Mouse (Mus musculus) myocyte (in vitro differentiated cells): ENCODE data around the gene Olfr718-ps1.

Experiments
- E2F4 ChIP-seq: IDR thresholded peaks from one replicate; pipeline ENCODE4 v1.6.1; 2011; ENCODE audit warnings: mild to moderate bottlenecking, control low read depth, moderate library complexity; ENCODE audit not compliant: insufficient read depth
- MAX ChIP-seq: IDR thresholded peaks from one replicate; pipeline ENCODE4 v1.6.1; 2011; ENCODE audit warnings: low read depth, mild to moderate bottlenecking, control low read depth
- MYOD1 ChIP-seq, 3 experiments: IDR thresholded peaks; one replicate each; pipeline ENCODE4 v1.6.1; 2011; ENCODE audit warnings: control low read depth in 2 of 3, low read depth in 2 of 3, mild to moderate bottlenecking in 2 of 3, moderate library complexity in 1 of 3; ENCODE audit not compliant: insufficient read length in 2 of 3, control insufficient read depth in 1 of 3
- MYOG ChIP-seq, 3 experiments: IDR thresholded peaks; one replicate each; pipeline ENCODE4 v1.6.1; 2011; ENCODE audit warnings: control low read depth in 2 of 3, low read depth in 2 of 3, mild to moderate bottlenecking in 2 of 3; ENCODE audit not compliant: insufficient read length in 2 of 3, control insufficient read depth in 1 of 3, insufficient read depth in 1 of 3
- POLR2A ChIP-seq: IDR thresholded peaks from one replicate; pipeline ENCODE4 v1.6.1; 2011; ENCODE audit warnings: low read depth, mild to moderate bottlenecking, control low read depth, moderate library complexity; ENCODE audit not compliant: insufficient read length
- POLR2AphosphoS2 ChIP-seq: IDR thresholded peaks from one replicate; pipeline ENCODE4 v1.6.1; 2011; ENCODE audit warnings: low read depth, control low read depth; ENCODE audit not compliant: insufficient read length
- TCF12 ChIP-seq: IDR thresholded peaks from one replicate; pipeline ENCODE4 v1.6.1; 2011; ENCODE audit warnings: mild to moderate bottlenecking, control low read depth; ENCODE audit not compliant: poor library complexity, insufficient read depth, severe bottlenecking
- TCF3 ChIP-seq: IDR thresholded peaks from one replicate; pipeline ENCODE4 v1.6.1; 2011; ENCODE audit warnings: low read depth, control low read depth; ENCODE audit not compliant: insufficient read length
- USF1 ChIP-seq: IDR thresholded peaks from one replicate; pipeline ENCODE4 v1.6.1; 2011; ENCODE audit warnings: low read depth, mild to moderate bottlenecking, control low read depth, moderate library complexity

DNA sequence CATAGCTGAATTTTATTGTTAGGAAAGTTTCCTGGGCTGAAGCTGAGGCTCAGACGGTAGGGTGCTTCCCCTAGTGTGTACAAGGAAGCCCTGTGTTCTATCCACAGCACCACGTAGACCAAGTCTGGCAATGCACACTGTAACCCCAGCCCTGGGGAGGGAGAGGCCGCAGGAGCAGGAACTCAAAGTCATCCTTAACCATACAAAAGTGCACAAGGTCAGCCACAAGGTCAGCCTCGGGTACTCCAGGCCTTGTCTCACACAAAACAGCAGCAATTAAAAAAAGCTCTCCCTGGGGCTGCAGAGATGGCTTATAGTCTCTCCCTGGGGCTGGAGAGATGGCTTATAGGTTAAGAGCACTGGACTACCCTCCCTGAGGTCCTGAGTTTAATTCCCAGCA, 20.5 kb downstream of the Olfr718-ps1 start:
- no peak for TF ChIP-seq POLR2A
- TF ChIP-seq MYOG (IDR thresholded peaks at IDR 0.05; ENCODE audit: control insufficient read depth in 1 of 3, insufficient read depth in 1 of 3, insufficient read length in 2 of 3, low read depth in 2 of 3): no peak
- no peak for TF ChIP-seq POLR2AphosphoS2
- no peak for TF ChIP-seq TCF3
- no peak for TF ChIP-seq MYOD1 (IDR thresholded peaks at IDR 0.05; ENCODE audit: control insufficient read depth in 1 of 3, insufficient read length in 2 of 3, low read depth in 2 of 3)
- TF ChIP-seq E2F4: no peak
- TF ChIP-seq MAX: no peak
- TF ChIP-seq USF1: no peak
- no peak for TF ChIP-seq TCF12
